Comparison of ENCODE assay signal across 15 mouse cellular contexts in genomic region chr15:25897617-25898016, GRCm38 (mm10). TPM values are rescaled to one million over a fixed set of nuclear protein-coding genes. Genes with fewer than 3 reads are reported as not detected.
DNase-seq lines count a peak whose midpoint lies in the region; ATAC-seq lines count a peak whose summit lies in the region.
"Had no signal": no experiment of that assay in that cellular context is flagged by ENCODE, and none has a peak within 500 bp of the region (broad histone marks: within the 10 kb centered on the region; RNA-seq: fewer than 3 reads in every experiment).

No protein-coding gene starts in this region.

- DNase-seq in heart, adult 11 months = peak; percentile 79
- DNase-seq in heart, postnatal 25 days (ENCODE audit: low spot score) = no peak
- peak; percentile 25 for DNase-seq in CD4-positive helper T cell, adult 2 months (ENCODE audit: low read depth, low spot score)
- no peak for DNase-seq in c-Kit-positive CD71-positive TER-119-positive erythroid progenitor cells, embryonic 14.5 days (ENCODE audit: low spot score)
- no peak for DNase-seq in urinary bladder, postnatal 14 days (ENCODE audit: low spot score)
- DNase-seq in left cerebral cortex, postnatal 36 days (ENCODE audit: low spot score in 2 of 2) = no peak
- DNase-seq: adrenal gland, postnatal 14 days; cerebellum, postnatal 10 days; forebrain, postnatal 0 days; gastrocnemius, postnatal 10 days; heart, postnatal 4 days; kidney, postnatal 10 days; lung, adult 2 months had no signal

- intact Hi-C loops in heart, postnatal 25 days (cut with DNase I) = no loop called here
- intact Hi-C loops in left cerebral cortex, postnatal 36 days (cut with DNase I) = no loop called here

- ATAC-seq in granulocyte monocyte progenitor cell, adult 5-6 weeks (replicated peaks; ENCODE audit: poor library complexity, severe bottlenecking) = peak; percentile 45
- ATAC-seq in neutrophil, adult 5-6 weeks (ENCODE audit: extremely low read depth, insufficient number of reproducible peaks, low FRiP score, poor library complexity, severe bottlenecking) = peak; percentile 18; the same call in 1 of the 2 replicates
- ATAC-seq: forebrain, postnatal 0 days had no signal

RNA-seq across cellular contexts. Expression of gene Retreg1, which starts 54.6 kb away (rescaled TPM):
- total RNA-seq in heart, postnatal 25 days (2021) = 100 to 1,000 TPM; 206 to 227 TPM
- 15.5 and 23.1 TPM in 2 replicates for total RNA-seq in granulocyte monocyte progenitor cell, adult 5-6 weeks (2014; fragmentation: Nextera tagmentation)
- total RNA-seq in granulocyte monocyte progenitor cell, adult 5-6 weeks (2017) = 30.4 and 37.6 TPM in 2 replicates
- 168 and 183 TPM in 2 replicates for total RNA-seq in neutrophil, adult 5-6 weeks (2017)
- total RNA-seq in left cerebral cortex, postnatal 36 days (2021) = 10 to 100 TPM; 32.2 to 34.2 TPM

Comparison
In these comparisons a context has a peak if more than half of its experiments do, and no peak if none do; other contexts are left out.
1. DNase-seq: peak in heart, adult 11 months (single experiment) and CD4-positive helper T cell, adult 2 months (single experiment); none in heart, postnatal 25 days (single experiment), c-Kit-positive CD71-positive TER-119-positive erythroid progenitor cells, embryonic 14.5 days (single experiment), urinary bladder, postnatal 14 days (single experiment) and left cerebral cortex, postnatal 36 days (0 of 2).